8 mouse cellular contexts compared by ENCODE assay signal in the genomic region with DNA sequence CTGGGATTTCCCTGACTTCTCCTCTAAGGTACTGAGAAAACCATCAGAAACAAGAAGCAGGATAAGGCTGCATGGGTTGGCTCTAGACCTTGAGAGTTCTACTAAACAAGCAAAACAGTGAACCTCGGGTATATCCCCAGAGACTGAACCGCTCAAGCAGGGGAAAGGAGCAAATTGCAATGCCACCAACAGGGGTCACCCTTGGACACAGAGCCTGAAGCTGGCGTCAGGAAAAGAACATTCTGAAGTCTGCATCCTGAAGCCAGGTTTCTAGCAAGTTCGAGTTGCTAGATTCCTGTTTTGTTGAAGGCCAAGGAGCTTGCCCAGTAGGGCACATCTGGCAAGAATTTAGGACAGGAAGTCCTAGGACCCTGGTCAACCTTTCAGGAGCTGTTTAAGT. TPM values are rescaled to one million over a fixed set of nuclear protein-coding genes. Genes with fewer than 3 reads are reported as not detected.
DNase-seq lines count a peak whose midpoint lies in the region; ATAC-seq lines count a peak whose summit lies in the region.

No protein-coding gene starts in this region.

- H3K4me2 ChIP-seq in forebrain, embryonic 13.5 days: no peak overlapping the region

- 21% methylated on average over 4 of the region's 4 CpGs for WGBS in forebrain, embryonic 10.5 days
- WGBS in forebrain, embryonic 13.5 days: 15% methylated on average over 4 of the region's 4 CpGs

- H3K4me1 ChIP-seq in forebrain, embryonic 10.5 days: peaks cover 19% of the 10 kb centered on the region
- H3K4me1 ChIP-seq in forebrain, embryonic 13.5 days: peaks cover 14% of the 10 kb centered on the region

- H3K27me3 ChIP-seq in forebrain, embryonic 10.5 days (ENCODE audit: poor library complexity, severe bottlenecking): peaks cover 48% of the 10 kb centered on the region
- H3K27me3 ChIP-seq in forebrain, embryonic 13.5 days: peaks cover 40% of the 10 kb centered on the region

- no peaks in the 10 kb centered on the region for H3K36me3 ChIP-seq in forebrain, embryonic 10.5 days (replicated peaks)
- no peaks in the 10 kb centered on the region for H3K36me3 ChIP-seq in forebrain, embryonic 13.5 days (ENCODE audit: poor library complexity, severe bottlenecking)

- peak; percentile 41 for DNase-seq in forebrain, embryonic 10.5 days (ENCODE audit: extremely low spot score, low spot score)
- peak; percentile 79 for DNase-seq in ES-CJ7 (ENCODE audit: low read depth, low spot score)
- peak; percentile 15 for DNase-seq in c-Kit-positive CD71-positive TER-119-positive erythroid progenitor cells, embryonic 14.5 days (ENCODE audit: low spot score)
- DNase-seq in gastrocnemius, adult 8-10 months (ENCODE audit: low spot score in 2 of 2): peak; percentile 44 to 54
- DNase-seq in layer of hippocampus, adult 9-10 months (ENCODE audit: low spot score): peak; percentile 49
- DNase-seq in lung, postnatal 4 days: peak; percentile 81 to 88
- peak; percentile 55 to 59 for DNase-seq in spleen, postnatal 36 days (ENCODE audit: low spot score in 2 of 2)

- no peak overlapping the region for H3K4me3 ChIP-seq in forebrain, embryonic 10.5 days
- no peak overlapping the region for H3K4me3 ChIP-seq in forebrain, embryonic 13.5 days

- no peak overlapping the region for H3K9ac ChIP-seq in forebrain, embryonic 13.5 days

- ATAC-seq in forebrain, embryonic 13.5 days: no peak

- H3K9me3 ChIP-seq in forebrain, embryonic 10.5 days: no peaks in the 10 kb centered on the region
- no peaks in the 10 kb centered on the region for H3K9me3 ChIP-seq in forebrain, embryonic 13.5 days (replicated peaks)

- H3K27ac ChIP-seq in forebrain, embryonic 10.5 days: no peak overlapping the region
- H3K27ac ChIP-seq in forebrain, embryonic 13.5 days: no peak overlapping the region

RNA-seq across cellular contexts. Expression of a gene that starts 2.7 kb away (rescaled TPM):
- polyA plus RNA-seq in forebrain, embryonic 10.5 days (2016; fragmentation: Nextera tagmentation; extraction: Ambion mirVana): 0.12 and 0.14 TPM in 2 replicates
- polyA plus RNA-seq in forebrain, embryonic 13.5 days (2015; fragmentation: Nextera tagmentation; extraction: Ambion mirVana): 0.55 and 0.81 TPM in 2 replicates
- under 1 TPM in 1 of 4 experiments, not detected in 3; 0.15 TPM for total RNA-seq in gastrocnemius, adult 8-10 months (2022)

Comparison
In these comparisons a context has a peak if more than half of its experiments do, and no peak if none do; other contexts are left out.
1. DNase-seq: peak in every context shown above with its lines; median percentile 84 in lung, postnatal 4 days; 79 in ES-CJ7; 57 in spleen, postnatal 36 days; 49 in gastrocnemius, adult 8-10 months; 49 in layer of hippocampus, adult 9-10 months; 41 in forebrain, embryonic 10.5 days; 15 in c-Kit-positive CD71-positive TER-119-positive erythroid progenitor cells, embryonic 14.5 days.